Mouse (Mus musculus) C3H10T1/2 (cell line): ENCODE results near the gene Cnih2. TPM values are rescaled to one million over a fixed set of nuclear protein-coding genes. Genes with fewer than 3 reads are reported as not detected.

Experiments used
- polyA plus RNA-seq, 2 experiments: library from polyadenylated mRNA; unstranded; fragments of >200 nt; fragmentation: generic; extraction: Trizol; gene quantifications; one replicate each; pipeline ENCODE4 v1.2.1; 2012; ENCODE audit warnings: missing spikeins in 2 of 2

The Cnih2 gene
- 10 to 100 TPM in 1 of 2 experiments, 1 to 10 TPM in 1; 2.5 to 10.3 TPM for polyA plus RNA-seq

DNA sequence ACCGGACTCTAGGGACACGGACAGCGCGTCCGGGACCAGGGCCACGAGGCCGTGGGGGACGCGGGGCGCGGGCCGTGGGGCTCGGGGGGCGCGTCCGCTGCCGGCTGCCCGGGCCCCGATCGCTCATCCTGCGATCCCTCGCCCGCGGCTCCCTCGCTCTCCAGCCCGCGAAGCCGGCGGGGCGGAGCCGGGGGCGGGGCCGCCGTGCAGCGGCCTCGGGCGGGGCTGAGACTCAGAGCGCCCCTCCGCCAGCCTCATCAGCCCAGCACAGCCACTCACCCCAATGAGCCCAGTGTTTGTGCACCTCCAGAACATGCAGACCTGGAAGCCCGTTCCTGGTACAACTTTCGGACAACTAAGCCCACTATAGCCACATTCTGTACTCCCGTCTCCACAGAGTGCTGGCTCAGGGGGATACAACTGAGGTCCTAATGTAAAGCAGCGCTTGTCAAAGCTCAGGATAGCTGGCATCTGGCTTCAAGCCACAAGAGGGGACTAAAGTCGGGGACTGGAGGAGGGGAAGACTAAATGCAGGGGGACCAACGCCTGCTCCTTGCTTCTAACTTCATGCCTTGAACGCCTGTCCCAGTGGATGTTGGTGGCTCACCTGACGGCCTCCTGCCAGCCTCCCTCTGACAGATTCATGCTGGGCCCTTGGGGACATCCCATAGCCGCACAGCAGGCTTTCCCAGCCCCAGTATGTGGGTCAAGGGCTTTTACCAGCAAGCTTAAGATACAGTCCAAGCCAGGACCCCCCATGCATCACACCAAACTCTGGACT, at the start of gene Cnih2:
Gene Cnih2, minus strand, starts transcription at position 159 of the 781 bp plus-strand sequence.

DNA sequence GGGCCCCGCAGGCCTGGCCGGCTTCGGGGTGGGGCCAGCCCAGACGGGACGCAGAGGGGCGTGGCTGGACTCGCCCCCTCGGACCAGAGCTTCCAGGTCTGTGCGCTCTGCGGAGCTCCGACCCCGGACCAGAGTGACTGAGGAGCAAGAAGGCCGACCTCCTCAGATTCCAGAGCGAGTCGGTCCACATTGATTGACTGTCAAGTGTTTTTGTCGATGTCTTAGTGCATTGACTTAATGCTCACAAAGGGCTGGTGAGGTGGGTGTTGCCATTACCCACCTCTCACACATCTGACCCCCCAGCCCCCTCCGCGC, 20.0 kb upstream of the Cnih2 start, which contains the start of gene Klc2:
Gene Klc2, minus strand, starts transcription at position 177 of the 315 bp plus-strand sequence.

GRCm38 (mm10) chr19:5106731-5107191, 8.4 kb upstream of the Cnih2 start, which contains the start of gene Rab1b:
Gene Rab1b, minus strand, starts transcription at chr19:5107072.

DNA sequence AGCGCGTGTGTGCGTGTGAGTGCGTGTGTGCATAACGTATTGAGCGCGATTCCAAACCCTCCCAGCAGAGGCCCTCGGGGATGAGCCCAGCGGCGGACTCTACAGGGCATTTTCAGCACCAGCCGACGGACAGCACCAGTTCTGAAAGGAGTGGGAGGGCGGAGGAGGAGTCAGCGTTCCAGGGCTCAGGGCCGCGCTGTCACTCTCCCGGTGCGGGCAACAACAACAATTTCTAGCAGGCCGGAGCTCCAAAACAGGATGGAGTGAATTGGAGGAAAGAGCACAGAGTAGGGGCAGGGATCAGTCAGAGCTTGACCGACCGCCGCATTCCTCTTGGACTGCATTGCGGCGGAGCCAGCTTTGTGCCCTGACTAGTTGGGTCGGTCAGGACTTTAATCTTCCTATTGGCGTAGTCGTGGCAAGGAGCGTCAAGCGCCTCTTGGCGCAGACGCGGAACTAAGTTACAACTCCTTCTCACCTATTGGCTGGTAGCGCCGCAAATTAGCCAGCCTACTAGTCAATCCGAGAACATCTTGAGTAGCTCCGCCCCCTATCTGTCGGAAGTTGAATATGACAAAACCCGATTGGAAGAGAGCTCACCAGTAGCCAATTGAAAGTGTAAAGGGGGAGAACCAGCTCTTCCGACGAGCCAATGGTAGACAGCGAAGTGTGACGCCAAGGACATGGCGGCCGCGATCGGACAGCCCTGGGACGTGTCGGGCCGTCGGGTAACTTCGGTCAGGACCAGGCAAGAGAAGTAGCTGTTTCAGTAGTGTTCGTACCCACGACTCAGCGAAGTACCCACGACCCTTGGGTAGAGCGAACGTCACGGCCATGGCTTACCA, 10.2 kb downstream of the Cnih2 start, which contains the start of gene Yif1a:
Gene Yif1a, plus strand, starts transcription at position 655 of the 845 bp plus-strand sequence.

DNA sequence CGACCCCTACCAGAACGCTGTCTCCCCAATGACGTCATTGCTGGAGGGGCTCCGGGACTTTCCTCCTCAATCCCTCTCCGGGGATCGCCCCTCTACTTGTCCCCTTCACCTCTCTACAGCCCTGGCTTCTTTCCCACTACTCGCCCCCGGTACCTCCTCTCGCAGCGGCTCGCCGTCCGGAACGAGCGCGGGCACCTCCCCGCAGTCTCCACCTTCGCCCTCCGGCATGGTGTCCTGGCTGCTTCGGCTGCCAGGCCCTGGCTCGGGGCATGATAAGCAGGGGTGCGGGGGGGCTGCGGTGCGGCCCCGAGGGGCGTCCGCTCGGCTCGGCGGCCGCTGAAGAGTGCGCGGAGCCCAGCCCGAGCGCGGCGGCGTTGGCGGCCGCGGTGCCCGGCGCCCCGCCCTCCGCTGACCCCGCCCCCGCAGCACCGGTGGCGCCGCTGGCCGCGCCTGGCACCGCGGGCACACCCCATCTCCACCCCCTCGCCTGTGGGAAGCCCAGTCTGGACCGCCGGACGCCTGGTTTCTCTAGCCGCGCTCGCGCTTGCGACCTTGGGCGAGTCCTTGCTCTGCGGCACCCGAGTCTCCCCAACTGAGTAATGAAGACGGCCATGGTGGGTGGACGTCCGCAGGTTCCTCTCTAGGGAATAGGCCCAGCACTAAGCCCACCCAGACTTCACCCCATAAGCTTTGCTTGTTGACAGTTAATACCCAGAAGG, 13.0 kb downstream of the Cnih2 start, which contains the start of gene Tmem151a:
Gene Tmem151a, minus strand, starts transcription at position 387 of the 719 bp plus-strand sequence.

GRCm38 (mm10) chr19:5067867-5068569, 30.3 kb downstream of the Cnih2 start, which contains the start of gene Cd248:
Gene Cd248, plus strand, starts transcription at chr19:5068078.

GRCm38 (mm10) chr19:5050047-5050905, 48.0 kb downstream of the Cnih2 start, which contains the start of gene Rin1:
Gene Rin1, plus strand, starts transcription at chr19:5050481.

Other genes starting within 250 kb of the Cnih2 start
- 1 to 10 TPM in 1 of 2 experiments, under 1 TPM in 1; 0.18 to 2.1 TPM for gene Ctsf, start 243.4 kb downstream of the Cnih2 start, polyA plus RNA-seq
- gene Actn3, start 220.6 kb downstream of the Cnih2 start, polyA plus RNA-seq, result 1 to 10 TPM; 2.6 to 6.1 TPM
- gene Zdhhc24, start 219.9 kb downstream of the Cnih2 start, polyA plus RNA-seq, result 10 to 100 TPM in 1 of 2 experiments, 1 to 10 TPM in 1; 2.9 to 13.9 TPM
- gene Bbs1, start 191.9 kb downstream of the Cnih2 start, polyA plus RNA-seq, result 1 to 10 TPM; 1.3 to 5.5 TPM
- gene Dpp3, start 170.2 kb downstream of the Cnih2 start, polyA plus RNA-seq, result 10 to 100 TPM; 78.5 to 79.8 TPM
- 1 to 10 TPM; 3.2 to 4.7 TPM for gene Peli3, start 155.4 kb downstream of the Cnih2 start, polyA plus RNA-seq
- 100 to 1,000 TPM in 1 of 2 experiments, 10 to 100 TPM in 1; 75.2 to 151 TPM for gene Mrpl11, start 136.4 kb downstream of the Cnih2 start, polyA plus RNA-seq
- gene Npas4, start 108.2 kb downstream of the Cnih2 start, polyA plus RNA-seq, result under 1 TPM; 0.01 to 0.11 TPM
- gene Slc29a2, start 74.7 kb downstream of the Cnih2 start, polyA plus RNA-seq, result 1 to 10 TPM; 1.3 to 1.5 TPM
- 10 to 100 TPM; 18.7 to 79.2 TPM for gene B4gat1, start 59.7 kb downstream of the Cnih2 start, polyA plus RNA-seq
- 1 to 10 TPM in 1 of 2 experiments, under 1 TPM in 1; 0.95 to 3.4 TPM for gene AC124502.3, start 59.6 kb downstream of the Cnih2 start, polyA plus RNA-seq
- gene Brms1, start 57.2 kb downstream of the Cnih2 start, polyA plus RNA-seq, result 10 to 100 TPM; 43.2 to 81.1 TPM
- gene Rin1, start 48.0 kb downstream of the Cnih2 start, polyA plus RNA-seq, result 10 to 100 TPM; 14.9 to 21.8 TPM
- gene Cd248, start 30.4 kb downstream of the Cnih2 start, polyA plus RNA-seq, result 100 to 1,000 TPM; 106 to 492 TPM
- 1 to 10 TPM; 3.1 to 4.6 TPM for gene Tmem151a, start 13.0 kb downstream of the Cnih2 start, polyA plus RNA-seq
- gene Yif1a, start 10.0 kb downstream of the Cnih2 start, polyA plus RNA-seq, result 100 to 1,000 TPM; 137 to 166 TPM
- gene Rab1b, start 8.6 kb upstream of the Cnih2 start, polyA plus RNA-seq, result 100 to 1,000 TPM; 192 to 232 TPM
- gene Klc2, start 20.0 kb upstream of the Cnih2 start, polyA plus RNA-seq, result 10 to 100 TPM; 16.7 to 20.6 TPM
- 10 to 100 TPM in 1 of 2 experiments, 1 to 10 TPM in 1; 7.7 to 24.1 TPM for gene Pacs1, start 174.6 kb upstream of the Cnih2 start, polyA plus RNA-seq
- gene Sf3b2, start 196.9 kb upstream of the Cnih2 start, polyA plus RNA-seq, result 100 to 1,000 TPM; 155 to 206 TPM
- under 1 TPM; 0.01 to 0.04 TPM for gene Gal3st3, start 199.8 kb upstream of the Cnih2 start, polyA plus RNA-seq
- gene Catsper1, start 237.2 kb upstream of the Cnih2 start, polyA plus RNA-seq, result under 1 TPM in 1 of 2 experiments, not detected in 1; 0.01 TPM